Mouse (Mus musculus) limb, embryonic 13.5 days (tissue): ENCODE results near the gene Cacna1c. TPM values are rescaled to one million over a fixed set of nuclear protein-coding genes. Genes with fewer than 3 reads are reported as not detected.

Experiments
- ATAC-seq: fragments of 200-750 bp; cut with Nextera tagmentation; 2 replicates; pipeline ENCODE4 v1.8.0; 2017; ENCODE audit warnings: low read depth, moderate number of reproducible peaks, moderate TSS enrichment; ENCODE audit not compliant: low FRiP score
- H3K27ac ChIP-seq: fragments of 300-500 bp; sonication (generic); 2 replicates; pipeline ENCODE4 v1.5.1; 2015; ENCODE audit warnings: inconsistent platforms, mild to moderate bottlenecking, moderate library complexity
- H3K27me3 ChIP-seq: fragments of 300-500 bp; sonication (generic); 2 replicates; pipeline ENCODE4 v1.6.1; 2015; ENCODE audit warnings: mild to moderate bottlenecking, inconsistent platforms
- H3K36me3 ChIP-seq: fragments of 300-500 bp; sonication (generic); 2 replicates; pipeline ENCODE4 v1.6.1; 2015; ENCODE audit warnings: inconsistent platforms, mild to moderate bottlenecking, moderate library complexity
- H3K4me1 ChIP-seq: fragments of 300-500 bp; sonication (generic); 2 replicates; pipeline ENCODE4 v1.6.1; 2015; ENCODE audit warnings: inconsistent platforms
- H3K4me2 ChIP-seq: fragments of 300-500 bp; sonication (generic); replicated peaks from 2 replicates; pipeline ENCODE4 v1.6.1; 2015; ENCODE audit warnings: inconsistent platforms, mild to moderate bottlenecking, moderate library complexity
- H3K4me3 ChIP-seq: fragments of 300-500 bp; sonication (generic); 2 replicates; pipeline ENCODE4 v1.5.1; 2015; ENCODE audit warnings: moderate library complexity, mild to moderate bottlenecking, inconsistent platforms
- H3K9ac ChIP-seq: fragments of 300-500 bp; sonication (generic); 2 replicates; pipeline ENCODE4 v1.6.1; 2015; ENCODE audit warnings: mild to moderate bottlenecking, inconsistent platforms
- H3K9me3 ChIP-seq: fragments of 300-500 bp; sonication (generic); 2 replicates; pipeline ENCODE4 v1.6.1; 2016; ENCODE audit warnings: inconsistent platforms
- WGBS: fragments of 180-500 bp; shearing (Covaris S2); methylation state at CpG from one replicate; pipeline ENCODE4 v1.1.7; 2015; 5-methylcytosine and 5-hydroxymethylcytosine counted together
- polyA plus RNA-seq: library from polyadenylated mRNA; unstranded; fragments of >200 nt; fragmentation: Nextera tagmentation; extraction: Ambion mirVana; gene quantifications from 2 replicates; pipeline ENCODE4 v1.2.1, GENCODE M21; 2015

The Cacna1c gene
- polyA plus RNA-seq, 1 experiment from 2014 or later, result 9.9 TPM

- no peak for ATAC-seq
- Histone ChIP-seq H3K27ac (no peak overlapping the region), H3K9me3 (no peaks in the 10 kb centered on the region), H3K36me3 (peaks cover 18% of the 10 kb centered on the region), H3K27me3 (no peaks in the 10 kb centered on the region), H3K4me3 (no peak overlapping the region), H3K9ac (no peak overlapping the region), H3K4me2 (no peak overlapping the region), H3K4me1 (peaks cover 11% of the 10 kb centered on the region)
- WGBS, result 91% methylated on average over 2 of the region's 2 CpGs
Observed at GRCm38 (mm10) chr6:119180188-119180587, 16.0 kb downstream of the Cacna1c start.

DNA sequence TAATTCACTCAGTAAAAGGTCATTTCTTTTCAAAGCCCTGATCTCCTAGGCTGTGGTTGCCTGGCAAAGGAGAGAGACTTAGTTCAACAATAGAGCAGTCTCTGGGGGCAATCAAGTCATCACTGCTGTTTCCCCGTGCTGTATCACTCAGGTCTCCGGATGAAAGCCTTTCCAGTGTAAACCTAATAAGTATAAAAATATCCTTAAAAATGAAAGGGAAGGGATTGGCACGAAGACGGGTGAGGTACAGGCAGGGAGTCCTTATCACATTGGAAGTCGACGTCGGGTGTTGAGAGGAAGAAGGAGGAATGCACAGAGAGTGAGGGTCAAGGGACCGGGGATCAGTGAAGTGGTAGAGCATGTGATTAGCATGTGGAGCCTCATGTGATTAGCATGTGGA, 19.1 kb downstream of the Cacna1c start:
- Histone ChIP-seq H3K4me1 (peaks cover 11% of the 10 kb centered on the region), H3K36me3 (peaks cover 4% of the 10 kb centered on the region; the same call in 1 of the 2 replicates), H3K9me3 (no peaks in the 10 kb centered on the region), H3K4me3 (no peak overlapping the region), H3K27me3 (no peaks in the 10 kb centered on the region), H3K27ac (no peak overlapping the region), H3K4me2 (no peak overlapping the region), H3K9ac (0 out of 2 replicates have a peak overlapping the region, but pooled peaks have one; percentile 13)
- WGBS, result 53% methylated on average over 8 of the region's 8 CpGs
- no peak for ATAC-seq

DNA sequence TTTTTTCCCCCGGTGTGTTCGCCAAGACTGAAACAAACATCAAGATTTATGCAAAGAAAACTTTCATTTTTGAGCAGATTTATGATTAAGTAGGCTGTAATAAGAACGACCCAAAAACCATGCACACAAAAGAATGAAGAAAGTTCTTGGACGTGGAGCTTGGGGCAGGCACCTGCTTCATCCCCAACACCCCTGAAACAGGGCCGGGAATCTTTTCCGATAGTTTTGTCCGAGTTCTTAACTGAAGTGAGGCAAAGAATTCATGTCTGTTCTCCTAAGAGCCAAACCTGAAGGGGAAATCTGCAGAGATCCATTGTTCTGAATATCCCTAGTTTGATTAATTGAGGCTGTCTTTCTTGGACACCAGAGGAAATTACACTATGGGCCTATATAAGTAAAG, 20.1 kb downstream of the Cacna1c start:
- Histone ChIP-seq H3K9me3 (no peaks in the 10 kb centered on the region), H3K27ac (no peak overlapping the region), H3K4me1 (peaks cover 11% of the 10 kb centered on the region), H3K36me3 (peaks cover 4% of the 10 kb centered on the region; the same call in 1 of the 2 replicates), H3K27me3 (no peaks in the 10 kb centered on the region), H3K4me2 (peak overlapping the region; percentile 72), H3K4me3 (peak overlapping the region; percentile 87), H3K9ac (no peak overlapping the region)
- 74% methylated on average over 7 of the region's 7 CpGs for WGBS
- ATAC-seq, result no peak

DNA sequence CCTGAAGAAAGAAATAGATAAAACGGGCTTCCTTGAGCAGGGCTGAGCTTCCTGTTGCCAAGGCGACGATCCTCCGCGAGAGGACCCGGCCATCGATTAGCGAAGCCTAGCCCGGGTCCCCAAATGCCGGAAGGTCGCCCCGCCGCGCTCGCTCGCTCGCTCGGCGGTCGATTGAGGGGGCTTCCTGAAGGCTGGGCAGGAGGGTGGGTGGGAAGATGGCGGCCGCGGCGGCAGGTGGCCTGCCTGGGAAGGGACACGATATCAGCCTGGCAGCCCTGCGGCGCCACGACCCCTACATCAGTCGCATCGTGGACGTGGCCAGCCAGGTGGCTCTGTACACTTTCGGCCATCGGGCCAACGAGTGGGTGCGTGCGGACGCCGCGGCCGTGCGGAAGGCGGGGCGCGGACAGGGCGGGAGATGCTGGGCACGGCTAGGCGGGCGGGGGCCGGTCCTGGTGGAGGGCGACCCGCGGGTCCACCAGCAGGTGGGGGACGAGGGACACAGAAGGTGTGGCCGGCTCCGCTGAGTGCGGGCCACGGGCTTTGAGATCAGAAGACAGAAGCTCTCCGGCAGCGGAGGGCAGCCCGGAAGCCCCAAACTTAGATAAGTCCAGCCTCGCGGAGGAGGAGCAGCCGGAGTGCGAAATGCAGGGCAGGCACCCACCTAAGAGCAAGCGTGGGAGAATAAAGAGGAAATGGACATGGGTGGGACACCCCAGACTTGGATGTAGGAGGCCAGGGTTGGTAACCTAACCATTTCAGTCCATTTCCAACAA, 21.0 kb downstream of the Cacna1c start, which contains the start of gene Dcp1b:
Gene Dcp1b (plus strand): TSS at position 176 of the 776 bp plus-strand sequence.
- H3K9ac ChIP-seq, result peak within 1 kb of the TSS; percentile 85

GRCm38 (mm10) chr6:119174307-119175074, 21.7 kb downstream of the Cacna1c start:
- Histone ChIP-seq H3K4me2 (peak overlapping the region; percentile 72), H3K9ac (no peak overlapping the region), H3K9me3 (no peaks in the 10 kb centered on the region), H3K27me3 (no peaks in the 10 kb centered on the region), H3K27ac (no peak overlapping the region), H3K36me3 (0 out of 2 replicates have a peak, but pooled peaks cover under 1% of the 10 kb centered on the region), H3K4me3 (peak overlapping the region; percentile 87), H3K4me1 (peaks cover 11% of the 10 kb centered on the region)
- no peak for ATAC-seq
- WGBS, result 57% methylated on average over 12 of the region's 12 CpGs

More for the DNA sequence above, 21.0 kb downstream of the Cacna1c start, which contains the start of gene Dcp1b:
- peak within 1 kb of the TSS; percentile 87 for H3K4me3 ChIP-seq
- peaks cover 4% of the 10 kb centered on the region; the same call in 1 of the 2 replicates for H3K36me3 ChIP-seq
- H3K27me3 ChIP-seq, result no peaks in the 10 kb centered on the region
- H3K27ac ChIP-seq, result peak within 1 kb of the TSS; percentile 79
- H3K9me3 ChIP-seq, result no peaks in the 10 kb centered on the region
- ATAC-seq, result peak; percentile 95
- H3K4me2 ChIP-seq, result peak within 1 kb of the TSS; percentile 72
- WGBS, result under 1% methylated on average over 61 of the region's 65 CpGs
- peaks cover 11% of the 10 kb centered on the region for H3K4me1 ChIP-seq

- Histone ChIP-seq H3K4me2 (no peak overlapping the region), H3K4me3 (no peak overlapping the region), H3K27ac (no peak overlapping the region), H3K9ac (no peak overlapping the region), H3K27me3 (no peaks in the 10 kb centered on the region), H3K4me1 (no peaks in the 10 kb centered on the region), H3K36me3 (no peaks in the 10 kb centered on the region), H3K9me3 (no peaks in the 10 kb centered on the region)
- ATAC-seq, result no peak
Observed at GRCm38 (mm10) chr6:119165677-119166076, 30.5 kb downstream of the Cacna1c start.

DNA sequence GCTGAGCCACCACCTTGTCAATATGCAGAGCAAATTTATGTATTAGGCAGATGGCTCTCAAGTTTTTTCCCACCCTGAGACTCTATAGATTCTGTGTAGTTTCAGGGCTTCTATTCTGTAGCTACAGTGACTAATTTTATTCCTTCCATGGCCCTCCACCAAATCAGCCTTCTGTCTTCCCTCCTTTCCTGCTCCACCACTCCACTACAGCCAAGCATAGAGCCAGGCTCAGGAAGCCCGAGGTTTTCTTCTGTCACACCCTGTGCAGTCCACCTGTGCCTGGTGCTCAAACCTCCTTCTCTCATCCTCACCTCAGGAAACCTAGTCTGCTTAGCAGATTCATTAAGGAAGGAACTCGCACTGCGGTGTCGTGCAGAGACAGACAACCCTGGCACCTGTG, 51.1 kb downstream of the Cacna1c start:
- no peak overlapping the region for H3K4me3 ChIP-seq
- H3K4me1 ChIP-seq, result no peaks in the 10 kb centered on the region
- no peak overlapping the region for H3K9ac ChIP-seq
- H3K27ac ChIP-seq, result no peak overlapping the region
- no peak for ATAC-seq
- WGBS, result 27% methylated on average over 4 of the region's 4 CpGs
- no peaks in the 10 kb centered on the region for H3K36me3 ChIP-seq
- H3K9me3 ChIP-seq, result no peaks in the 10 kb centered on the region
- no peaks in the 10 kb centered on the region for H3K27me3 ChIP-seq
- no peak overlapping the region for H3K4me2 ChIP-seq

DNA sequence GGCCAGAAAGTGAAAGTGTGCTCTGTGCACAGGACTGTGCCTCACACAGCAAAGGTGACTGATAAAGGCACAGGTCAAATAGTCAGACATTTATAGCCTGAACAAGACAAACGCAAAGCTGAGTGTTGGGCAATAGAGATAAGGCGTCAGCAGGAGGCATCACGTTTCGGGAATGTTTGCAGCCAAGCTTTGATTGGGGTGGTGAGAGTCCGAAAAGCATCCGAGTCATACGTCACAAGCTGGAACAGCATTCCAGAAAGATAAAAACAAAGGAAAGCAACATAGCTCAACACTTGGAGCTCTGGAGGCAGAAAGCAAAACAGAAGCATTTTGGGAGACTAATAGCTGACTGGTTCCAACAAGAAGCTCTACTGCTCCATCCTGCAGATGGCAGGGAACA, 56.7 kb downstream of the Cacna1c start:
- Histone ChIP-seq H3K9ac (no peak overlapping the region), H3K4me2 (no peak overlapping the region), H3K4me1 (no peaks in the 10 kb centered on the region), H3K27me3 (no peaks in the 10 kb centered on the region), H3K27ac (no peak overlapping the region), H3K9me3 (no peaks in the 10 kb centered on the region), H3K4me3 (no peak overlapping the region), H3K36me3 (no peaks in the 10 kb centered on the region)
- 27% methylated on average over 7 of the region's 7 CpGs for WGBS
- no peak for ATAC-seq

GRCm38 (mm10) chr6:119137768-119138167, 58.5 kb downstream of the Cacna1c start:
- no peak overlapping the region for H3K9ac ChIP-seq
- no peaks in the 10 kb centered on the region for H3K9me3 ChIP-seq
- no peaks in the 10 kb centered on the region for H3K27me3 ChIP-seq
- H3K4me2 ChIP-seq, result no peak overlapping the region
- no peaks in the 10 kb centered on the region for H3K36me3 ChIP-seq
- WGBS, result 87% methylated on average over 10 of the region's 10 CpGs
- H3K4me3 ChIP-seq, result no peak overlapping the region
- no peak overlapping the region for H3K27ac ChIP-seq
- ATAC-seq, result no peak
- H3K4me1 ChIP-seq, result no peaks in the 10 kb centered on the region

DNA sequence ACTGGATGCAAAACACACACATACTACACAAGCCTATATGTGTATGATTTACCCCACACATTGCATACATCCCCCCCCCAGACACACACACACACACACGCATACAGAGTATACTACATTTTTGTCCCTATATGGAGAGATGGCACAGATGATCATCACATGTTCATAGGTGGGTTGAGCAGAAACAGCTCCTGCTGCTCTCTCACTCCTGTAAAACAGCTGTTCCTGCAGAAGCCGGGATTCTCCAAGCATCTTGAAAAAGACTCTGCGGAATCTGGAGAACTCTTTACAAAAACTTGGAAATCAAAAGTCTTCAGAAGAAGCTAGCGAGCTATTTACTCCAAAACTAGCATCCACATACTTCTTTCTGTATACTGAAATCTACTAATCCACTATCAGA, 63.4 kb downstream of the Cacna1c start:
- Histone ChIP-seq H3K4me1 (0 out of 2 replicates have a peak, but pooled peaks cover 5% of the 10 kb centered on the region), H3K4me3 (no peak overlapping the region), H3K4me2 (no peak overlapping the region), H3K27ac (no peak overlapping the region), H3K9me3 (no peaks in the 10 kb centered on the region), H3K27me3 (no peaks in the 10 kb centered on the region), H3K9ac (no peak overlapping the region), H3K36me3 (no peaks in the 10 kb centered on the region)
- ATAC-seq, result no peak
- 85% methylated on average over 4 of the region's 4 CpGs for WGBS

GRCm38 (mm10) chr6:119132111-119132735, 64.0 kb downstream of the Cacna1c start:
- WGBS, result 81% methylated on average over 8 of the region's 8 CpGs
- Histone ChIP-seq H3K27me3 (no peaks in the 10 kb centered on the region), H3K9me3 (no peaks in the 10 kb centered on the region)

DNA sequence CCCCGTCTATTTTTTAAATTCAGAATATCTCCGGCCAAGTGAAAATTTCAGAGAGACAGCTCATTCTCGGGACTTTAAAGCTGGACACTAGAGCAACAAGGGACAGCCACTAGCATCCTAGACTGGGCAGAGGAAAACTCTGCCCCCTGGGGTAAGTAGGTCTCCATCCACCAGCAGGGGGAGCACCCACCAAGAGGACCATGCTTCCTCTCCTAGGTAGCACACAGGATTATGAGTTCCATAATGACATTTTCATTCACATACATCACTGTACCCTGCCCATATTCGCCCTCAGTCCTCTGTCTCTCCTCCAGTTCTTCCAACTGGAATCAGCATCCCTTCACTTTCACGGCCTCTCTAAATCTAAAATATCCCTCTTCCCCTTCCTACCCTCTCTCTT, 66.6 kb downstream of the Cacna1c start:
- no peaks in the 10 kb centered on the region for H3K9me3 ChIP-seq
- H3K9ac ChIP-seq, result no peak overlapping the region
- H3K4me3 ChIP-seq, result no peak overlapping the region
- no peak overlapping the region for H3K4me2 ChIP-seq
- H3K36me3 ChIP-seq, result no peaks in the 10 kb centered on the region
- 0 out of 2 replicates have a peak, but pooled peaks cover 5% of the 10 kb centered on the region for H3K4me1 ChIP-seq
- H3K27me3 ChIP-seq, result no peaks in the 10 kb centered on the region
- WGBS, result 83% methylated on average over 5 of the region's 5 CpGs
- no peak for ATAC-seq
- no peak overlapping the region for H3K27ac ChIP-seq

More at GRCm38 (mm10) chr6:119132111-119132735, 64.0 kb downstream of the Cacna1c start:
- ATAC-seq, result no peak
- Histone ChIP-seq H3K36me3 (no peaks in the 10 kb centered on the region), H3K4me2 (no peak overlapping the region), H3K4me1 (0 out of 2 replicates have a peak, but pooled peaks cover 5% of the 10 kb centered on the region), H3K9ac (no peak overlapping the region), H3K4me3 (no peak overlapping the region), H3K27ac (no peak overlapping the region)
